Mouse (Mus musculus): ENCODE measurements at regions not wholly inside any gene's neighbourhood (a gene's known extent, or its start where the extent isn't known, plus 50 kb on each side); places are given as distances from the start of the nearest gene placed in this dataset.

GRCm38 (mm10) chr1:185070062-185070852 is 70.9 kb upstream of the Mark1 start:
- TF ChIP-seq POLR2A (IDR thresholded peaks at IDR 0.05; ENCODE audit: control insufficient read depth, low read depth, low read length) (no peak), CTCF (IDR thresholded peaks at IDR 0.05; ENCODE audit: control insufficient read depth, insufficient read depth, insufficient replicate concordance, low read depth, low read length) (no peak)

GRCm38 (mm10) chr1:185068136-185068535 is 68.8 kb upstream of the Mark1 start:
- TF ChIP-seq CTCF (IDR thresholded peaks at IDR 0.05; ENCODE audit: control insufficient read depth, insufficient read depth, insufficient replicate concordance, low read depth, low read length), result no peak
- no peak for TF ChIP-seq POLR2A (IDR thresholded peaks at IDR 0.05; ENCODE audit: control insufficient read depth, low read depth, low read length)
- H3K4me3 ChIP-seq (ENCODE audit: control insufficient read depth, low read depth, low read length), result no peak overlapping the region
- H3K36me3 ChIP-seq (ENCODE audit: control insufficient read depth, insufficient read depth, low read length), result no peaks in the 10 kb centered on the region
- no peaks in the 10 kb centered on the region for H3K27me3 ChIP-seq (ENCODE audit: control insufficient read depth, insufficient read depth, low read length)
- no peaks in the 10 kb centered on the region for H3K4me1 ChIP-seq (ENCODE audit: control insufficient read depth, insufficient read depth, low read length)
- H3K27ac ChIP-seq (ENCODE audit: control insufficient read depth, insufficient read depth, low read depth, low read length), result no peak overlapping the region

More at GRCm38 (mm10) chr1:185070062-185070852, 70.9 kb upstream of the Mark1 start:
- no peak overlapping the region for H3K4me3 ChIP-seq (ENCODE audit: control insufficient read depth, low read depth, low read length)
- H3K27me3 ChIP-seq (ENCODE audit: control insufficient read depth, insufficient read depth, low read length), result no peaks in the 10 kb centered on the region
- peaks cover 2% of the 10 kb centered on the region; the same call in 1 of the 2 replicates for H3K4me1 ChIP-seq (ENCODE audit: control insufficient read depth, insufficient read depth, low read length)
- no peak overlapping the region for H3K27ac ChIP-seq (ENCODE audit: control insufficient read depth, insufficient read depth, low read depth, low read length)
- H3K36me3 ChIP-seq (ENCODE audit: control insufficient read depth, insufficient read depth, low read length), result no peaks in the 10 kb centered on the region

DNA sequence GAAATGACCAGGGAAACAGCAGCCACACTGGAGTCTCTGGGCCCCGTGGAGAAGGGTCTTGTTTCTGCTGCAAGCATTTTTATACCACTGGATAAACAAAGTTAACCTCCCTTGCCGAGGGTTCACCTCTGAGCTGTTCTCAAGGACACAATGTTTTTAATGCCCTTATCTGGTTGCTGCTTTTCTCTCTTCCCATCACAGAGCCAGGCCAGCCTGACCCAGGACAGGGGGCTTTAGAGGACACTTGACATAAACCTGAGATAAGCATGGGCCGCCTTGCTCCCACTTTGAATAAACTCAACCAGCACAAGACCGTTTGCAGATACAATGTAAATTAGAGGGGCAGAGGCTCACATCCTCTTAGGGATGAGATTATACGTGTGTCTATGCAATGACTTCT is 68.3 kb upstream of the Mark1 start:
- H3K4me3 ChIP-seq (ENCODE audit: control insufficient read depth, low read depth, low read length), result no peak overlapping the region
- TF ChIP-seq CTCF (IDR thresholded peaks at IDR 0.05; ENCODE audit: control insufficient read depth, insufficient read depth, insufficient replicate concordance, low read depth, low read length) (no peak), POLR2A (IDR thresholded peaks at IDR 0.05; ENCODE audit: control insufficient read depth, low read depth, low read length) (no peak)
- H3K27me3 ChIP-seq (ENCODE audit: control insufficient read depth, insufficient read depth, low read length), result no peaks in the 10 kb centered on the region
- H3K27ac ChIP-seq (ENCODE audit: control insufficient read depth, insufficient read depth, low read depth, low read length), result no peak overlapping the region
- no peaks in the 10 kb centered on the region for H3K36me3 ChIP-seq (ENCODE audit: control insufficient read depth, insufficient read depth, low read length)
- H3K4me1 ChIP-seq (ENCODE audit: control insufficient read depth, insufficient read depth, low read length), result no peaks in the 10 kb centered on the region

GRCm38 (mm10) chr1:185065056-185065455 is 65.7 kb upstream of the Mark1 start:
- H3K4me3 ChIP-seq (ENCODE audit: control insufficient read depth, low read depth, low read length), result no peak overlapping the region
- peaks cover 3% of the 10 kb centered on the region for H3K4me1 ChIP-seq (ENCODE audit: control insufficient read depth, insufficient read depth, low read length)
- H3K27me3 ChIP-seq (ENCODE audit: control insufficient read depth, insufficient read depth, low read length), result no peaks in the 10 kb centered on the region
- H3K27ac ChIP-seq (ENCODE audit: control insufficient read depth, insufficient read depth, low read depth, low read length), result no peak overlapping the region
- H3K36me3 ChIP-seq (ENCODE audit: control insufficient read depth, insufficient read depth, low read length), result no peaks in the 10 kb centered on the region
- no peak for TF ChIP-seq POLR2A (IDR thresholded peaks at IDR 0.05; ENCODE audit: control insufficient read depth, low read depth, low read length)
- TF ChIP-seq CTCF (IDR thresholded peaks at IDR 0.05; ENCODE audit: control insufficient read depth, insufficient read depth, insufficient replicate concordance, low read depth, low read length), result no peak

- H3K36me3 ChIP-seq (ENCODE audit: control insufficient read depth, insufficient read depth, low read length), result no peaks in the 10 kb centered on the region
- H3K4me3 ChIP-seq (ENCODE audit: control insufficient read depth, low read depth, low read length), result no peak overlapping the region
- no peak for TF ChIP-seq CTCF (IDR thresholded peaks at IDR 0.05; ENCODE audit: control insufficient read depth, insufficient read depth, insufficient replicate concordance, low read depth, low read length)
- no peak for TF ChIP-seq POLR2A (IDR thresholded peaks at IDR 0.05; ENCODE audit: control insufficient read depth, low read depth, low read length)
These were observed 62.7 kb upstream of the Mark1 start for GRCm38 (mm10) chr1:185062103-185062502.

DNA sequence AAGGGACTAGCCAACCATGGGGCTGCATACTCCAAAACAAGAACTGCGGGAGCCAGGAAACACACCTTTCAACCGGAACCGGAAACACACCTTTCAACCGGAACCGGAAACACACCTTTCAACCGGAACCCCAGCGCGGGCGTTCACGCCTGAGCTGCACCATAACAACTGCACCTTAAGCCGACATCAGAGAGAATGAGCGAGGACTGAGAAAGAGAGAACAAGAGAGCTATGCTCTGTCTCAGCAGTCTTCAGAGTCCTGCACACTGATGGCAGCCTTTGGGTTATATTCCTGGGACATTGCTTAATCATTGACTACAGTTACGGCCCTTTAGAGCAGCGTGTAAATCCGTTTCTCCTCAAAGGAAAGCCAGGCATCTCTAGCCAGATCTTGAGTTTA is 58.1 kb upstream of the Mark1 start:
- peak overlapping the region; percentile 71 for H3K4me3 ChIP-seq (ENCODE audit: control insufficient read depth, low read depth, low read length)

More at GRCm38 (mm10) chr1:185062103-185062502, 62.7 kb upstream of the Mark1 start:
- no peaks in the 10 kb centered on the region for H3K27me3 ChIP-seq (ENCODE audit: control insufficient read depth, insufficient read depth, low read length)
- peaks cover 3% of the 10 kb centered on the region for H3K4me1 ChIP-seq (ENCODE audit: control insufficient read depth, insufficient read depth, low read length)
- H3K27ac ChIP-seq (ENCODE audit: control insufficient read depth, insufficient read depth, low read depth, low read length), result no peak overlapping the region

GRCm38 (mm10) chr1:185052700-185053099 is 53.3 kb upstream of the Mark1 start:
- Histone ChIP-seq H3K27ac (ENCODE audit: control insufficient read depth, insufficient read depth, low read depth, low read length) (no peak overlapping the region), H3K4me1 (ENCODE audit: control insufficient read depth, insufficient read depth, low read length) (no peaks in the 10 kb centered on the region), H3K36me3 (ENCODE audit: control insufficient read depth, insufficient read depth, low read length) (no peaks in the 10 kb centered on the region), H3K4me3 (ENCODE audit: control insufficient read depth, low read depth, low read length) (no peak overlapping the region), H3K27me3 (ENCODE audit: control insufficient read depth, insufficient read depth, low read length) (no peaks in the 10 kb centered on the region)
- TF ChIP-seq CTCF (IDR thresholded peaks at IDR 0.05; ENCODE audit: control insufficient read depth, insufficient read depth, insufficient replicate concordance, low read depth, low read length) (no peak), POLR2A (IDR thresholded peaks at IDR 0.05; ENCODE audit: control insufficient read depth, low read depth, low read length) (no peak)

More for the DNA sequence above, 58.1 kb upstream of the Mark1 start:
- Histone ChIP-seq H3K36me3 (ENCODE audit: control insufficient read depth, insufficient read depth, low read length) (no peaks in the 10 kb centered on the region), H3K4me1 (ENCODE audit: control insufficient read depth, insufficient read depth, low read length) (peaks cover 3% of the 10 kb centered on the region), H3K27me3 (ENCODE audit: control insufficient read depth, insufficient read depth, low read length) (no peaks in the 10 kb centered on the region), H3K27ac (ENCODE audit: control insufficient read depth, insufficient read depth, low read depth, low read length) (no peak overlapping the region)
- TF ChIP-seq CTCF (IDR thresholded peaks at IDR 0.05; ENCODE audit: control insufficient read depth, insufficient read depth, insufficient replicate concordance, low read depth, low read length) (no peak), POLR2A (IDR thresholded peaks at IDR 0.05; ENCODE audit: control insufficient read depth, low read depth, low read length) (peak; percentile 51; the same call in 1 of the 2 replicates)

Data from testis, adult 2 months (tissue).